Mouse (Mus musculus) MEL (cell line): ENCODE measurements around the gene Slco1c1.

Experiments
- BHLHE40 ChIP-seq: IDR thresholded peaks from 2 replicates; pipeline ENCODE4 v1.6.1; 2012; ENCODE audit warnings: low read depth, mild to moderate bottlenecking, inconsistent platforms, low read length, improper control_type of control experiment, borderline replicate concordance
- CHD1 ChIP-seq: IDR thresholded peaks from 2 replicates; pipeline ENCODE4 v1.6.1; 2012; ENCODE audit warnings: low read depth, mild to moderate bottlenecking, inconsistent platforms, low read length, improper control_type of control experiment
- CTCF ChIP-seq, 3 experiments: IDR thresholded peaks in 2 of 3; conservative IDR thresholded peaks in 1 of 3; 2 replicates each; pipeline ENCODE4 v1.5.1; 2011 to 2012; ENCODE audit warnings: low read length in 3 of 3, low read depth in 2 of 3, mild to moderate bottlenecking in 2 of 3, improper control_type of control experiment in 1 of 3, inconsistent platforms in 1 of 3, mixed read lengths in 1 of 3, moderate library complexity in 1 of 3; ENCODE audit not compliant: control insufficient read depth in 1 of 3, insufficient read depth in 1 of 3, poor library complexity in 1 of 3, severe bottlenecking in 1 of 3
- ETS1 ChIP-seq: IDR thresholded peaks from 2 replicates; pipeline ENCODE4 v1.6.1; 2012; ENCODE audit warnings: low read depth, mild to moderate bottlenecking, inconsistent platforms, low read length, improper control_type of control experiment, moderate library complexity
- GABPA ChIP-seq: IDR thresholded peaks from 2 replicates; pipeline ENCODE4 v1.6.1; 2012; ENCODE audit warnings: low read depth, mild to moderate bottlenecking, inconsistent platforms, low read length, improper control_type of control experiment, moderate library complexity
- MAFK ChIP-seq: IDR thresholded peaks from 2 replicates; pipeline ENCODE4 v1.6.1; 2011; ENCODE audit warnings: low read depth, mild to moderate bottlenecking, low read length, improper control_type of control experiment, borderline replicate concordance
- MAZ ChIP-seq: IDR thresholded peaks from 2 replicates; pipeline ENCODE4 v1.6.1; 2012; ENCODE audit warnings: low read depth, mild to moderate bottlenecking, inconsistent platforms, low read length, improper control_type of control experiment
- MYC ChIP-seq: IDR thresholded peaks from 2 replicates; pipeline ENCODE4 v1.6.1; 2011; ENCODE audit warnings: low read depth, mild to moderate bottlenecking, low read length, improper control_type of control experiment, moderate library complexity
- POLR2AphosphoS2 ChIP-seq: IDR thresholded peaks from 2 replicates; pipeline ENCODE4 v1.6.1; 2011; ENCODE audit warnings: low read length, improper control_type of control experiment
- POLR2AphosphoS5 ChIP-seq: IDR thresholded peaks from 2 replicates; pipeline ENCODE4 v1.6.1; 2012; ENCODE audit warnings: low read depth, borderline replicate concordance, mild to moderate bottlenecking, inconsistent platforms, low read length, moderate library complexity, mixed read lengths
- USF1 ChIP-seq: IDR thresholded peaks from 2 replicates; pipeline ENCODE4 v1.6.1; 2014; ENCODE audit warnings: low read depth, mild to moderate bottlenecking, inconsistent platforms, low read length, improper control_type of control experiment, moderate library complexity
- USF2 ChIP-seq, 2 experiments: IDR thresholded peaks; 2 replicates each; pipeline ENCODE4 v1.6.1; 2011 to 2012; ENCODE audit warnings: improper control_type of control experiment in 2 of 2, low read length in 2 of 2, borderline replicate concordance in 1 of 2, inconsistent platforms in 1 of 2, low read depth in 1 of 2, mild to moderate bottlenecking in 1 of 2; ENCODE audit not compliant: insufficient read depth in 1 of 2

DNA sequence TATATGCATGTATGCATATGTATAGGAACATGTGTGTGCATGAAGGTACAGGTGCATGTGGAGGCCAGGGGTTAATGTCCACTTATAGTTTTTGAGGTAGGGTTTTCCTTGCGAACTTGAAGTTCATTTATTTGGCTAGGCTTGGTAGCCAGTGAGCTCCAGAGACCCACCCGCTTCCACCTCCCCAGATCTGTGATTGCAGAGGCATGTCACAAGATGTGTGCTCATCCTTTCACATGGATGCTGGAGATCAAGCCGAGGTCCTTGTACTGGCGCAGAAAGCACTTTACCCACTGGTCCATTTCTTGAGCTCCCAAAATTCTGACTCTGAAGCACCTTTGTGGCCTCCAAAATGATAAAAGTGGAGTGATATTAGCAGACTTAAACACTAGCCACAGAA is 29.3 kb upstream of the Slco1c1 start:
- TF ChIP-seq MAZ (no peak), CHD1 (no peak), USF1 (no peak), CTCF (IDR thresholded peaks at IDR 0.05 in 2 of 3, conservative IDR thresholded peaks at IDR 0.05 in 1 of 3; ENCODE audit: control insufficient read depth in 1 of 3, insufficient read depth in 1 of 3, low read depth in 2 of 3, low read length in 3 of 3, poor library complexity in 1 of 3, severe bottlenecking in 1 of 3) (no peak), ETS1 (no peak), POLR2AphosphoS2 (no peak), GABPA (no peak), USF2 (IDR thresholded peaks at IDR 0.05; ENCODE audit: borderline replicate concordance in 1 of 2, insufficient read depth in 1 of 2, low read depth in 1 of 2, low read length in 2 of 2) (no peak), POLR2AphosphoS5 (no peak), MYC (no peak), MAFK (no peak), BHLHE40 (no peak)
